Mouse (Mus musculus) left cerebral cortex, adult 9 months (tissue): ENCODE measurements around the gene Actr1a.

Experiments used
- DNase-seq, 2 experiments: peaks; one replicate each; pipeline ENCODE4 v3.0.0; 2022; ENCODE audit warnings: low spot score in 2 of 2

Actr1a gene

DNA sequence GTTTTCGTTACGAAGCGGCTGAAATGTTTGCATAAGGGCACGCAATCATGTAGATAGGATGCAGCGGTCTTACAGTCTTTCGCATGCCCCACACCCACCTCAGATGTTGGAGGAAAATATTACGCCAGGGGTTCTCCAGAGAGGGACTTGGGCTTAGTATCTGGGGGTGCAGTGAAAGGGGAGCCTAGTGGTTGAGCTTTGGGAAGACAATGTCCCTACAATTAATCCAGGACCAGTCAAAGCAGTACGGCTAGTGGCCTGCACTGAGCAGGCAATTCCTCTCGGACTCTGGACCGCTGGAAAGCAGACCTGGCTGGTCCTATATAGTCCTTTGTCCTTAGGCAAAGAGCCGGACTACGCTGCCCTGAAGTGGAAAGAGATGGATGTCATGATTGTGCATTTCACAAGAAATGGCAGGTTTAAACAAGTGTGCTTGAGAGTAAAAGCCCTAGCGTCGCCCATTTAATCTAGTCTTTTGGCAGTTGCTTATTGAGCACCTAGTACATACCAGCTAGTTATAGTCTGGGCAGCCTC is 68.0 kb downstream of the Actr1a start:
- DNase-seq: no peak
